Mouse (Mus musculus): ENCODE measurements around the gene Gm17387.
A peak's percentile ranks its signal among the peaks of the same experiment; 100 is the strongest.

Gm17387 gene

DNA sequence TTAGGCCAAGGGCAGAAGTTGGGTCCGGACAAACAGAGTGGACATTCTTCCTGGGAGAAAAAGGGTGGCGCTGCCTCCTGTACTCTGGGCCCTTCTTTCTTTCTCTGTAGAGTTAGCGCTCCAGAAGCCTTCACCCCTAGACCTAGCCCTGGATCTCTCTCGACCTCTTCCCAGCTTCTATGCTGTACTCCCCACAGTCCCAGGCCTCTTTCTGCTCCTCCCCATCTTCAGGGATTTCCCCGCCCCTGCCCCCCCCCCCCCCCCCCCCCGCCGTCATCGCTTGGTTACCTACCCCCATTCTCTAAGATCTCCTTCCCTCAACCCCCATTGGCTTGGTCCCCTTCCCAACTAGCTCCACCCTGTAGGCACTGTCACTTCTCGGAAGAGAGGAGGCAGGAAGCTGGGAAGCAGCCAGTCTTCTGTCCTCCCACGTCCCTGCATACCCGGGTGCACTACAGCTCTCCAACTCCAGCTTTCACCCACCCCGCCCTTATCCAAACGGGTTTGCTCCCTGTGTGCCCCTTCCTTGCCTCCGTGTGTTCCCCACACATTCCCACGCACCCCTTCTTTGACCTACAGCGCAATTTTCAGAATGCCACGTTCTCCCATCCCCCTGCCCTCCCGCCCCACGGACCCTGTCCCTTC, 18.8 kb downstream of the Gm17387 start:
- DNase-seq (ENCODE audit: extremely low spot score, low spot score) = peak; percentile 37

DNA sequence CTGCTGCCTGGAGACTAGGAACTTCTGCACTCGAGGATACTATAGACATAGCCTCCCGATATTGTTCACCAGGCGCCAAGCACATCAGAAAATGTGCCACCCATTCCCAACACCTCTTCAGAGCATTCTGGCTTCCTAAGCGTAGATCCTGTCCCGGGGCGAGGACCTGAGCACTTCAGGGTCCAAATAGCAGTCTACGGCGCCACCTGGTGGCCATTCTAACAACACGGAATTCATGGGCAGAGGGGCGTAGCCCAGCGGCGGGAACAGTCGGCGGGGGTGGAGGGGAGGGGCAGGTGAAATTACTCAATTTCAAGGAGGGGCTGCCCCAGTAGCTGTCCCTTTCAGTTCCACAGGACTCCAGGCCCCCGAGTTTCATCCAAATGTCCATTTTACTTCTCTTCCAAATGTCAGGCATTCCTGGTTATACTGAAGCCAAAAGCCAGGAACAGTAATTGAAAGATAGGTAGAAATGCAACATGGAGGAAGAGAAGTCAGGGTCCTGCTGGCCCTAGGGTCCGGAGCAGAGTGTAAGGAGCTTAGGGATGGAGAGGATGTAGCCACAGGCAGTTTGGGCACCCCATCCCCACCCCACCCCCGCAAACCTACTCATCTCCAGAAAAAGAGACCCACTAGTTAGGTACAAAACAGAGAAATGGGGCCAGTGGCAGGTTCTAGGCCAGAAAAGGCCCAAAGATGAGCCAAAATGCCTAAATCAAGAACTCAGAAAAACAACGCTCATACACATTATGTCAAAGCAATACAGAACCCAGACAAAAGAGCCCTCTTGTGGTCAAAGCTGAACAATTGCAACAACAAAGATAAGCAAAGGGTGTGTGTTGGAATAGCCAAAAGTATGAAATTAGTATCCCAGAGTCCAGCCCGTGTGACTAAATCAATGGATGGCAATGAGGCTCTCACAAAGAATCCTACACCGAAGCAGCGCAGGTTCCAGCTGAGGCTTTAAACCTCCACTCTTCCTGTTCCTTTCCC, 19.6 kb downstream of the Gm17387 start:
- peak; percentile 93 for DNase-seq (ENCODE audit: extremely low spot score, low spot score)

DNA sequence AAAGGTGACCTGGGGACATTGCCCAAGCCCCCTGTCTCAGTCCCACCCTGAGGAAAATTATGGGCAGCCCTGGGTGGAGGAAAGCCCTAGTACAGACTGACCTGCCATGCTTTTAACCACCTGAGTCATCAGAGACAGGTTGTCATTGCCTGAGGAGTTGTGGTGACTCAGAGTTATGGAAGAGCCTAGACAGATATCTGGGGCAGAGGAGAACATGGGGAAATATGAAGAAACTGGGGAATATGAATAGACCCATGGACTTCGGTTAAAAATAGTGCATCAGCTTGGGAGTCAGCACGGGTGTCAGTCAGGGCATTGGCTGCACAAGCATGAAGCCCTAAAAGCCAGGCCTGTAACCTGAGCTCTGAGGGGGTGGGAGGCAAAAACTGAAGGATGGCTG, 20.4 kb downstream of the Gm17387 start:
- DNase-seq (ENCODE audit: extremely low spot score, low spot score) = no peak

DNA sequence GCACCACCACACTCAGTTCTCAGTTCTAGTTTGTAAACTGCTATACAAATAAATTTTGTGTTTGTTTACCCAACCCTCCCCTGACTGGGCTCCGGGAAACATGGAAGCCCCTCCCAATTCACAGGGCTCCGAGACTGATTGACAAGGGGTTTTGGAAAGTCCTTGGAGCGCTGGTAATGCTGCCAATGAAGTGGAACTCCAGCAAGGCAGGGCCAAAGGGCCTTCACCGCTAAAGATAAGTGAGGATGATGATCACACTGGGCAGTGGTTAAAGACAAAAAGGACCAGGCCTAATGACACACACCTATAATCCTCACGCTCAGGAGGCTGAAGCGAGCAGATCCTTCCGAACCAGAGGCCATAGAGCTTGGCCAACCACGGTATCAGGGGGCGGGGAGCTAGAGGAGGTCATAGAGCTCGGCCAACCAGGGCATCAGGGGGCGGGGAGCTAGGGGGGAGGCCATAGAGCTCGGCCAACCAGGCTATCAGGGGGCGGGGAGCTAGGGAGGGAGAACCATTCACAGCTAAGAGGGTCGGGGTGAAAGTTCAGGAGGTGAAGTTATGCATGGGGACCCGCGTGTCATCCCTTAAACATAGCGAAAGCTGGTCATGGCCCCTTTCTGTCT, 22.2 kb downstream of the Gm17387 start:
- DNase-seq (ENCODE audit: extremely low spot score, low spot score) = no peak

DNA sequence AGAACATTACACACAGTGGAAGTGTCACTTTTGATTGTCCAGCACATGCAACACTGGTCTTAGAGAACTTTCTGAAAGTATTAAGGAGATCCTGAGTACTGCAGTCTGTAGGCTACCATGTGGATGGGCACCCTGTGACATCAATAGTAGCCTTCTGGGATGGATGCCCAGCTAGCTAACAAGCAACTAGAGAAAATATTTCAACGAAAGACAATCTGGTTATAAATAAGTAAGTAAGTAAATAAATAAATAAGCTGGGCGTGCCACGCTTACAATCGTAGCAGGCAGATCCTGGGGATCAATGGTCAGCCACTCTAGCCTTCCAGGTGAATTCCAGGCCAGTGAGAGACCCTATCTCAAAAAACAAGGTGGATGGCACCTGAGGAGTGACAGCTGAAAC, 23.1 kb downstream of the Gm17387 start:
- no peak for DNase-seq (ENCODE audit: extremely low spot score, low spot score)

DNA sequence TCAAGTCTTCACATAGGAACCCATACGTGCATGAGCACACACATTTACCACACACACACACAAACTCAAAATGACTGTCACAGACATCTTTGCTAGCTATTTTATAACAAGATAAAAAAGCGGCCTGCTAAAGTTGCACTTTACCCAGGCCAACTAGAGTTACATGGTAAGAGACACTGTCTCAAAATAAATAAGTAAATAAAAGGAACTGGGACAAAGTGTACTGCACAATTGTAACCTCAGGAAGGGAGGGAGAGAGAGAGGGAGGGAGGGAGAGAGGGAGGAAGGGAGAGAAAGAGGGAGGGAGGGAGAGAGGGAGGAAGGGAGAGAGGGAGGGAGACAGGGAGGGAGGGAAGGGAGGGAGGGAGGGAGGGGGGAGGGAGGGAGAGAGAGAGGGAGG, 23.5 kb downstream of the Gm17387 start:
- DNase-seq (ENCODE audit: extremely low spot score, low spot score) = no peak

DNA sequence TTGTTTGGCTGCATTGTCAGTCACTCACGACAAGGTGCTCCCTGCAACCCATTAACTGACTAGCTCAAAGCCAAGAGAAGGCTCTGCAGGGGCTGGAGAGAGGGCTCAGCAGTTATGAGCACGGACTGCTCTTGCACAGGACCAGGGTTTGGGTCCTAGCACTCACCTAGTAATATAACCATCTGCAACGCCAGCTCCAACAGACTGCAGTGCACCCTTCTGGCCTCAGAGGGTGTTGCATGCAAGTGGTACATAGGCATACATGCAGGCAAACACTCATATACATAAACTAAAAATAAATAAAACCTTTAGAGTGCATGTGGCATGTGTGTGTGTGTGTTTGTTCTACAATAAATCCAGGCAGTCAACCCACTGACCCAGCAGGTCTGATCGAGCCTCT, 26.9 kb downstream of the Gm17387 start:
- no peak for DNase-seq (ENCODE audit: extremely low spot score, low spot score)

DNA sequence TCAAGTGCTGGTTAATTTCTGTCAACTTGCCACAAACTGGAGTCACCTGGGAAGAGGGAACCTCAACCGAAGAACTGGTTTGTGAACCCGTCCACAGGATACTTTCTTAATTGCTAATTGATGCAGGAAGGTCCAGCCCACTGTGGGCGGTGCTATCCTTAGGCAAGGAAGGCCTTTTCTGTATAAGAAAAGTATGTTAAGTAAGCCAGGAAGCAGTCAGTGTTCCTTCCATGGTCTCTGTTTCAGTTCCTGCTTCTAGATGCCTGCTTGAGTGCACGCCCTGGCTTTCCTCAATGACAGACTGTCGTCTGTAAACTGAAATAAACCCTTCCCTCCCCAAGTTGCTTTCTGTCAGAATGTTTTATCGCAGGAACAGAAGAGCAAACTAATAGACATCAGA, 28.0 kb downstream of the Gm17387 start:
- DNase-seq (ENCODE audit: extremely low spot score, low spot score) = no peak

DNA sequence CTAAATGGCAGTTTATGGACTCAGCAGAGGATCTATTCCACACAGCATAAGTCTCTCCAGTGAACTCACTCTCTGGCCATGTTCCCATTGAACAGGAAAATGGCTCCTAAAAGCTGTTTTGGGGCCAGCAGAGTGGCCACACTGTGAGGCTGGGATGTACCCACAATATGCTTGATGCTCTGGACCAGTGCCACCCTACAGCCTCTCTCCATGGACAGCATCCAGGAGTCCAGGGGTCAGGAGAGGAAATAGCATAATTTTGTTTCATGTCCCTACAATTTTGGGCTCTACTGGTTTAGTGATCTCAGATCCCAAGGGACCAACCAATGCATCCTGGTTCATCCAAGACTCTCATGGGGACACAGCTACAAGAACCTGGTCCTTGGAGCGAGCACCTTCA, 28.6 kb downstream of the Gm17387 start:
- DNase-seq (ENCODE audit: extremely low spot score, low spot score) = no peak

DNA sequence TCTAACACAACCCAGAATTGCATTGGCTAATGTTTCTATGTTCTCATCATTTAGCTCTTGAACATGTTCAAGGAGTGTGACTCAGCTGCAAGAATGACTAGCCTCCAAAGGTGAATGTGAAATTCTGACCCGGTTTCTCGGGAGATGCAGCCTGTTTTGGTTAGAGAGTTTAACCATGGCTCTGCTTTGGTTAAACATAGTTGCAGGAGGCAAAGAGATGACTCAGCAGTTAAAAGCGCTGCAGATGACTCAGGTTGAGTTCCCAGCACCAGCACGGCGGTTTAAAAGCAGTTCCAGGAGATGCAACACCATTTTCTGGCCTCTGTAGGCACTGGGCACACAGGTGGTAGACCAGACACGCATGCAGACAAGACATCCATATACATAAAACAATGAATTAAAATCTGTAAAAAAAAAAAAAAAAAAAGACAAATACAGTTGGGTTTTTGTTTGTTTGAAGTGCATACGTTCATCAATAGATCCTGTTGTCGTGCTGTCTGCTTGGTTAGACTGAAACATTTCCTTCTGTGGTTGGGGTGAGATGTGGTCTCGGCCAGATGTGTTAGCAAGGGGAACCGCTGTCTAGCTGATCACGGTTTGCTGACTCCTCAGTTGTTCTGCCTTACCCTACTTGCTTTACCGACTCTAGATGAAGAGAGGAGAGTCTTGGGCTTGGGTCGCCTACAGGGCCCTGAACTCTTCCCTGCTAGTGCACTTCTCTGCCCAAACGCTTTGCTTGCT, 29.8 kb downstream of the Gm17387 start:
- DNase-seq (ENCODE audit: extremely low spot score, low spot score) = no peak

DNA sequence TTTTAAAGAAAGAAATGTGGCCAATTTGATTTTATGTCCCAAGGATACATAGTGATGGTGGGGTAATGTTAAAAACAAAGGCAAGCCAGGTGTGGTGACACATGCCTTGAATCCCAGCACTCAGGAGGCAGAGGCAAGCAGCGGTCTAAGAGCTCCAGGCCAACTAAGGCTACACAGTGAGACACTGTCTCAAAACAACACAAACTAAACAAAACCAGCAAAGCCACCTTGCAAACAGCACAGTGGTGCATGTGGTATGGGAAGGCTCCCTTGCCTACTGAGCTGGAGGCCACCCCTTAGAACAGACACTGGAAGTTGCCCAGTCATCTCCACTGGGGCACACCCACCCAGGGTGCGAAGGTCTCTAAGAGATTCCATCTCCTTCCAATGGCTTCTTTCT, 31.0 kb downstream of the Gm17387 start:
- peak; percentile 35 for DNase-seq (ENCODE audit: extremely low spot score, low spot score)

DNA sequence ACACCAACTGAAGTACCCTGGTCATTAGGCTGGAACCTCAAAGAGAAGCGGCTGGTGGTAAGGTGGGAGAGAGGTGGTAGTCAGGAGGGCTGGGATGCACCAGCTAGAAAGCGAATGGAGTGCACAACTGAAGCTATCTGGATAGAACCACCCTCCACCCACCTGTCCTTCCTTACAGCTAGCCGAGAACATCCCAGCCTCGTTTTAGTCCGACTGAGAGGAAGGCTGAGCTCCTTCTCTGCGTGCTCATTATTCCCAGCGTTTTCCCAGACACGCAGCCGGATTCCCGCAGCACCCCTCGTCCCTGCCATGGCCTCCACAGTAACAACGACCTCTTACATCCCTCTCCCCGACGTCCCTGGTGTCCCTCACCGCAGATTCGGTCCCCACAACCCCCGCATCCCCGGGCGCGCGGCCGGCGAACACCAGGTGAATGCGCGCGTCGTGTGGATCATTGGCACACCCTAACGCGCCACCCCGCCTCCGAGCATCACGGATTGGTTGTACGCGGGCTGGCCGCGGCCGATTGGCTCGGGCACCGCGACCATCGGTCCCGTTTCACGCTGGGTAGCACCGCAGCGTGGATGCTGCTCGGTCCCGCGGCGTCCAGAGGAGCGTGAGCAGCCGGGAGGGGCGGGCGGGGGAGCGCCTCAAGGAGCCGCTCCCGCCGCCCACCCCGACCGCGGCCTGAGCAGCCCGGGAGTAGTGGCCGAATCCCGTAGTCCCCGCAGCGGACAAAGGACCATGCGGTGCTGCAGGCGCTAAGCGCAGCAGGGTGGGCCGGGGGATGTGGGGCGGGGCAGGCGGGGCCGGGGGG, 31.7 kb downstream of the Gm17387 start, which contains the start of gene B4galnt4:
B4galnt4 (plus strand) TSS at position 679 of the 817 bp plus-strand sequence.
- DNase-seq (ENCODE audit: extremely low spot score, low spot score) = peak; percentile 89

DNA sequence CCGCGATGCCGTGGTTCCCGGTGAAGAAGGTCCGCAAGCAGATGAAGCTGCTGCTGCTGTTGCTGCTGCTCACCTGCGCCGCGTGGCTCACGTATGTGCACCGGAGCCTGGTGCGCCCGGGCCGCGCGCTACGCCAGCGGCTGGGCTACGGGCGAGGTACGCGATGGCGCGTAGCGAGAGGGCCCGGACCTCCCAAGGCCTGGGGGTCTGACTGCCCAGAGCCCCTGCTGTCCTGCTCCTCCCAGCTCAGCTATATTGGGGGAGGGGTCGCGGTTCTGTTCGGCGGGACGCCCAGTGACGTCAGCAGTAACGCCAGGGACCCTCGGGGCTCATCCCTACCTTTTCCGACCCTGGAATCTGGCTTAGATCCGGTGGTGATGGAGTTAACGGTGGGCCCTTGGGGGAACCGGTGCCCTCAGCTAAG, 32.4 kb downstream of the Gm17387 start:
- DNase-seq (ENCODE audit: extremely low spot score, low spot score) = peak; percentile 59

DNA sequence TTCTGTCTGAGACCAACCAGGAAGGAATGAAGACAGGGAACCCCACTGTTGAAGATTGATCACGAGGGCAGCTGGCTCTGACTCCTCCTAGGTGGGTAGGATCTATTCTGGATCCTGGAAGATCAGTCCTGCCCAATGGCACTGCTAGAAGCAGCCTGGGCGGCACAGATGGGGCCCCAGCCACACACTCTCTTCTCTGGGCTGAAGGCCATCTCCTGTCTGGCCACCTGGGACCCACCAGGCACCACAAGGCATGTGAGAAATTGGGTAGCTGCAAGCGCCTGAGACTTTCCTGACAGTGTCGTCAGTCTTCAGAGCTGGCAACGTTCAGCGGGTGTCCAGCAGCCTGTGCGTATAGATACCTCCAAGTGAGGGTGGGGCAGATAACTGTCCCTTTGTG, 33.6 kb downstream of the Gm17387 start:
- no peak for DNase-seq (ENCODE audit: extremely low spot score, low spot score)

DNA sequence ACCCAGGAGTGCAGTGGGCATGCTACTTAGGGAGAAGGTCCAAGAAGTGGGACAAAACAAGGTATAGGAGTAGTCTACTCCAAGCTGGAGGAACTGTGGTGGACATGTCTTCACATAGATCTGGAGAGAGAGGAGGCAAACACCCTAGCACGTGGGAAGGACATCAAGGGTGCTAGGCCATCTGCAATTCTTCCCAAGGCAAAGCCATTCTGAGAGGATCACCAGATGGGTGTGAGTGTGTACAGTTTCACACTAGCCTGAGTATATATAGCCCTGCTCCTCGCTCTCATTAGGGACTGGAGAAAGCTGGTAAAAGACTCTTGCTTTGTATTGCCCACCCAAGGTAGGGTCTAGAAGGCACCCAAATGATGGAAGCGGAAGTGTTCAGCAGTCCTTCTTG, 34.4 kb downstream of the Gm17387 start:
- no peak for DNase-seq (ENCODE audit: extremely low spot score, low spot score)

DNA sequence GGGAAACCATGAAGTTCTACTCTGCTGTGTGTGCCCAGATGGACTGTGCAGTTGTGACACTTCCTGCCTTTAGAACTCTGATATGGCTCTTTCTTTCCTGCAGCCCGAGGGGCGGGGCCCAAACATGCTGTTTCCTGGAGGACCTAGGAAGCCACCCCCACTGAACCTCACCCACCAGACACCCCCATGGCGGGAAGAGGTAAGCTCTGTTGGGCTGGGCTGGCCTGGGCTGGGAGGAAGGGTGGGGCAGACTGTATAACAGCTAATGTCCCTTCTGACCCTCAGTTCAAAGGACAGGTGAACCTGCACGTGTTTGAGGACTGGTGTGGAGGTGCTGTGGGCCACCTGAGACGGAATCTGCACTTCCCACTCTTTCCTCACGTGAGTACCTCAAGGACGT, 35.2 kb downstream of the Gm17387 start:
- no peak for DNase-seq (ENCODE audit: extremely low spot score, low spot score)

DNA sequence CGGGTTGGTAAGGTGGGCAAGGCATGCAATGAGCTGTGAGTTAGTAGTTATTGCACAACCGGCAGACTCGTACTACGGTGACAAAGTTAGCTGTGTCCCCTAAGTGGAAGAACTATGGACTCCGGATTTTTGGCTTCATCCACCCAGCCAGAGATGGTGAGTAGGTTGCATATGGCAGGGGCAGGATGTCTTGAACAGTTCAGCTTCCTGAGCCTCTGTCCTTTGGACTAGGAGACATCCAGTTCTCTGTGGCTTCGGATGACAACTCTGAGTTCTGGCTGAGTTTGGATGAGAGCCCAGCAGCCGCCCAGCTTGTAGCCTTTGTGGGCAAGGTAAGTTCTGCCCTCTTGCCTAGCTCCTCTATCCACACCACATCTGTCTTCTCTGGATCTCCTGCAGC, 35.6 kb downstream of the Gm17387 start:
- DNase-seq (ENCODE audit: extremely low spot score, low spot score) = no peak

DNA sequence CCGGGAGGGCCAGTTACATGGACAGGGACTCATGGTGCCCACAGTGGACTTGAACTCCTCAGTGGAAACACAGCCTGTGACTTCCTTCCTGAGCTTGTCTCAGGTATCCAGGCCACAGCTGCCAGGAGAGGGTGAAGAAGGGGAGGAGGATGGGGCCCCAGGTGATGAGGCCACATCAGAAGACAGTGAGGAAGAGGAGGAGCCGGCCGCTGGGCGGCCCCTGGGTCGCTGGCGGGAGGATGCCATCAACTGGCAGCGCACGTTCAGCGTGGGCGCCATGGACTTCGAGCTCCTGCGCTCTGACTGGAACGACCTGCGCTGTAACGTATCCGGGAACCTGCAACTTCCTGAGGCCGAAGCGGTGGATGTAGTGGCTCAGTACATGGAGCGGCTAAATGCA, 39.4 kb downstream of the Gm17387 start:
- DNase-seq (ENCODE audit: extremely low spot score, low spot score) = no peak

DNA sequence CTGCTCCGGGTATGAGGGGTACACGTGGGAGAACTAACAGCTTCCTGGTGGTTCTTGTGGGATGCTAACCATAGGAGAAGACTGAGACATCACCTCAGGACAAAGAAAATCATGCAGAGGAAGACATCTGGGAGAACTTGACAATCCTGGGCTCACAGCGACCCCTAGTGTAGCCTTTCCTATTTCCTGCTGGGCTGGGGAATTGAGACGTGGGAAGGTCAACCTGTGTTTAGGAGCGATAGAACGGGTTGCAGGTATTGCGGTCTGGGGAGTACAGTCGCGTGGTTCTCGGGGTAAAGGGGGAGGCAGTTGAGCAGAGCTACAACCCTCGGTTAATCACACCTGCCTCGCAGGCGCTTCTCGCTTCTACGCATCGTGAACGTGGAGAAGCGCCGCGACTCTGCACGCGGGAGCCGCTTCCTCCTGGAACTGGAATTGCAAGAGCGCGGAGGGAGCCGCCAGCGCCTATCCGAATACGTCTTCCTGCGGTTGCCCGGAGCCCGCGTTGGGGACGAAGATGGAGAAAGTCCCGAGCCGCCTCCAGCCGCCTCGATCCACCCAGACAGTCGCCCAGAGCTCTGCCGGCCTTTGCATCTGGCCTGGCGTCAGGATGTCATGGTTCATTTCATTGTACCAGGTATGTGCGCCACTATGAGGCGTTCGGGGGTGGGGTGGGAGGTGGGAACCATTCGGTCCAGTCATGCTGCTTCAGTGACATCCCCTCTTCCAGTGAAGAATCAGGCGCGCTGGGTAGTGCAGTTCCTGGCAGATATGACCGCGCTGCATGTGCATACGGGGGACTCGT, 41.3 kb downstream of the Gm17387 start:
- peak; percentile 82 for DNase-seq (ENCODE audit: extremely low spot score, low spot score)
